Mouse (Mus musculus) lung, embryonic 16.5 days (tissue): ENCODE measurements around the gene Olfr1370. TPM values are rescaled to one million over a fixed set of nuclear protein-coding genes. Genes with fewer than 3 reads are reported as not detected.
"Not testable (repeated sequence)": the region's sequence is repeated elsewhere in the genome, so short reads cannot be mapped to it uniquely, and the experiment has no call there.

Experiments
- ATAC-seq: fragments of 200-750 bp; cut with Nextera tagmentation; 2 replicates; pipeline ENCODE4 v1.8.0; 2017; ENCODE audit warnings: low read depth, mild to moderate bottlenecking, moderate library complexity
- H3K27ac ChIP-seq: fragments of 300-500 bp; sonication (generic); 2 replicates; pipeline ENCODE4 v1.5.1; 2014; ENCODE audit warnings: mild to moderate bottlenecking, control low read depth, low read length
- H3K27me3 ChIP-seq: fragments of 300-500 bp; sonication (generic); 2 replicates; pipeline ENCODE4 v1.6.1; 2014; ENCODE audit warnings: low read depth, low read length, mixed read lengths; ENCODE audit not compliant: control insufficient read depth, insufficient read depth
- H3K36me3 ChIP-seq: fragments of 300-500 bp; sonication (generic); 2 replicates; pipeline ENCODE4 v1.6.1; 2014; ENCODE audit warnings: low read length; ENCODE audit not compliant: control insufficient read depth, insufficient read depth
- H3K4me1 ChIP-seq: fragments of 300-500 bp; sonication (generic); replicated peaks from 2 replicates; pipeline ENCODE4 v1.6.1; 2014; ENCODE audit warnings: low read length, mixed read lengths; ENCODE audit not compliant: control insufficient read depth, insufficient read depth
- H3K4me2 ChIP-seq: fragments of 300-500 bp; sonication (generic); 2 replicates; pipeline ENCODE4 v1.6.1; 2014; ENCODE audit warnings: low read depth, low read length, control low read depth
- H3K4me3 ChIP-seq: fragments of 300-500 bp; sonication (generic); 2 replicates; pipeline ENCODE4 v1.5.1; 2014; ENCODE audit warnings: mild to moderate bottlenecking, low read length, control low read depth
- H3K9ac ChIP-seq: fragments of 300-500 bp; sonication (generic); 2 replicates; pipeline ENCODE4 v1.6.1; 2014; ENCODE audit warnings: low read length, control low read depth
- H3K9me3 ChIP-seq: fragments of 300-500 bp; sonication (generic); 2 replicates; pipeline ENCODE4 v1.6.1; 2016; ENCODE audit warnings: low read length; ENCODE audit not compliant: control insufficient read depth
- WGBS: fragments of 180-500 bp; shearing (Covaris S2); extraction: QIAGEN DNeasy Blood & Tissue Kit; methylation state at CpG from one replicate; pipeline ENCODE4 v1.1.7; 2014; 5-methylcytosine and 5-hydroxymethylcytosine counted together
- polyA plus RNA-seq: library from polyadenylated mRNA; unstranded; fragments of >200 nt; fragmentation: Nextera tagmentation; extraction: Ambion mirVana; gene quantifications from 2 replicates; pipeline ENCODE4 v1.2.1, GENCODE M21; 2015

Olfr1370 gene
- not detected in 2 replicates for polyA plus RNA-seq

DNA sequence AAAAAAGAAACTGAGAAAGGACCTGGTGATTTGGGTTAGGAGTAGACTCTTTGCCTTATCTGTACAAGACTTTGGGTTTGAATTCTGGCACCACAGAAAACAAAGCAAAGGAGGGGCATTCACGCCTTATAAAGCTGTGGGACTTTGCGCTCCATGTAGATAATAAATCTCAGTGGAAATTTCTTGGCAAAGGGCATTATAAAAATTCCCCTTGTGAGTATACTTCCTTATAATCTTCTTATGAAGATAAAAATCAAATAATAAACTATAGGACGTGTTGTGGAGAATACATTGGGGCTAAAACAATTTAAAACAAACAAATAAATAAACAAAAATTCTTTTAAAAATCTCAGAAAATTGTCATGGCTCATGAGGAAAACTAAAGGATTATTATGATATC, at the start of gene Olfr1370:
Gene Olfr1370 (minus strand): TSS at position 101 of the 400 bp plus-strand sequence.
- no peak within 1 kb of the TSS for H3K9ac ChIP-seq
- ATAC-seq, result no peak
- H3K9me3 ChIP-seq, result no peaks in the 10 kb centered on the region
- H3K27me3 ChIP-seq, result no peaks in the 10 kb centered on the region
- H3K36me3 ChIP-seq, result no peaks in the 10 kb centered on the region
- WGBS, result 75% methylated on average over 3 of the region's 3 CpGs
- H3K4me3 ChIP-seq, result no peak within 1 kb of the TSS
- H3K4me2 ChIP-seq, result no peak within 1 kb of the TSS
- no peaks in the 10 kb centered on the region for H3K4me1 ChIP-seq
- no peak within 1 kb of the TSS for H3K27ac ChIP-seq

DNA sequence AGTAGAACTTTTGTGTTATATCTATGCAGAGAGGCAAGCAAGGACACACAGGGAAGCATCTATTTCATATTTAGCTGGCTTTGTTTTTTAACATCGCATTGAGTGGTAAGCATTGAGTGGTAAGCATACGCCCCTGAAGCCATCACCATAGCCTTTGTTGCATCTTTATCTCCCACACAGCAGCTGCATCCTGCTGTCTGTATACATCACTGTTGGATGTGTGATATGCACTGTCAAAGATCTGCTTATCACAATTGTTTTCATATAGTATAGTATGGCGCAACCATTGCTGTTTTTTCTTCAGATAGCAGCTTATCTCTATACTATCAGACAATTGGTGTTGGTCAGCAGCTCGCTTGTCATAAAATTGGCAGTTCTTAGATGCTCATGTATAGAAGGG, 39.4 kb upstream of the Olfr1370 start:
- no peak overlapping the region for H3K4me3 ChIP-seq
- no peak overlapping the region for H3K27ac ChIP-seq
- H3K4me1 ChIP-seq, result no peaks in the 10 kb centered on the region
- H3K9me3 ChIP-seq, result no peaks in the 10 kb centered on the region
- no peak for ATAC-seq
- no peak overlapping the region for H3K4me2 ChIP-seq
- H3K9ac ChIP-seq, result no peak overlapping the region
- H3K27me3 ChIP-seq, result no peaks in the 10 kb centered on the region
- H3K36me3 ChIP-seq, result no peaks in the 10 kb centered on the region
- WGBS, result 67% methylated on average over 4 of the region's 4 CpGs

DNA sequence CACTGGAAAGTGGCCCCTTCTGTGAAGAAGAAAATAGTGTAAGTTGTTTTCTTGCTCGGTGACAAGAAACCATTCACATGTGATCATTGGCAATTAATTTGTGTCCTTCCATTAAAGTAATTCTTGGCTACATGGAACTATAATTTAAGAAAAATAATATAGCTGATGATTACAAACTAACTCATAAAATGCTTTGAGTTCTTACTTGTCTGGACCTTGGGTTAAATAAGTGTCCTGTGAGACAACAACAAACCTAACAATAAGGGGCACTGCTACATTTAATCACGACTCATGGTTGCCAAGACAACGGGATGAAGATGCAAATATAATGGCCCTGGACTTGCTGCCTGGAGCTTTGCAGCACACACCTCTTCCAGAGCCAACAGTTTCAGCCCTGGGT, 36.4 kb upstream of the Olfr1370 start, which contains the start of gene Olfr1369-ps1:
Gene Olfr1369-ps1 (plus strand): TSS at position 301 of the 400 bp plus-strand sequence.
- H3K27ac ChIP-seq, H3K4me2 ChIP-seq, H3K9me3 ChIP-seq, H3K4me3 ChIP-seq, H3K9ac ChIP-seq, H3K27me3 ChIP-seq, ATAC-seq, H3K4me1 ChIP-seq, H3K36me3 ChIP-seq: not testable (repeated sequence)
- 76% methylated on average over 3 of the region's 3 CpGs for WGBS

DNA sequence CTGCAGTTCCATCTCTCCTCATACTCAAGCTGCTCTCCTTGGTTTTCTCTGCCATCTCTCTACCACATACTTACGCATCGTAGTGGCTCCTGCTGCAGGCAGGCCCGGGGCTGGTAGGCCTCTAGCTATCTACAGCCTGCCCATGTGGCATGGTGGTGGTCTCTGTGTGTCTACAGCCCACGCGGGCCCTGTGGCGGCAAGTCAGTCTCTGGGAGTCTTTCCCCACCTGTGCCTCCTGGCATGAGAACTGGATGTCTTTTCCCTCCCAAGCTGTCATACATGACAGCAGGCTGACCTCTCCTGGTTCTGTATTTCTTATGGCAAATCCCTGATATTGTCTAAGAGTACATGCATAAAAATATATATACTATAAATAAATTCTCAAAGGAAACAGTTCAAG, 35.7 kb upstream of the Olfr1370 start:
- Histone ChIP-seq H3K4me3 (no peak overlapping the region), H3K27me3 (no peaks in the 10 kb centered on the region), H3K9me3 (no peaks in the 10 kb centered on the region), H3K9ac (no peak overlapping the region), H3K27ac (no peak overlapping the region), H3K36me3 (no peaks in the 10 kb centered on the region), H3K4me1 (no peaks in the 10 kb centered on the region), H3K4me2 (no peak overlapping the region)
- WGBS, result 89% methylated on average over 6 of the region's 6 CpGs
- no peak for ATAC-seq

DNA sequence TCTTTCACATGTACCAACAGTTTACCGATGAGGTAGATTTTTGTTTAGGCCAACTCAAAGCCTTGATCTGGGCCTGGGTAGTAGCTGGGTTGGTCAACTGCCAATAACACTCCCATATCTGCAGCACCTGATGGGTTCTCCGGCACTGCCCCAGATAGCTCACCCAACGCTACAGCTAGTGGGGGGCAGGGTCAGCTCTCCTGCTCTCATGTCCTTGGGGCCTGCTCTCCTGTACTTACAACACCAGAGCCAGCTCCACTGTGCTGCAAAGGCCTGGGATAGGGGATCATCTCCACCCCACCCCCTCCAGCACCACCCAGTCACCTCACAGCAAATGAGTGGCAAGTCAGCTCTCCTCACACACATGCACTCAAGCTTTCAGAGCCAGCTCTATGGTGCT, 35.0 kb upstream of the Olfr1370 start:
- Histone ChIP-seq H3K36me3 (no peaks in the 10 kb centered on the region), H3K27ac (no peak overlapping the region), H3K4me1 (no peaks in the 10 kb centered on the region), H3K9me3 (no peaks in the 10 kb centered on the region), H3K27me3 (no peaks in the 10 kb centered on the region), H3K9ac (no peak overlapping the region), H3K4me2 (no peak overlapping the region), H3K4me3 (no peak overlapping the region)
- no peak for ATAC-seq
- 82% methylated on average over 3 of the region's 3 CpGs for WGBS

DNA sequence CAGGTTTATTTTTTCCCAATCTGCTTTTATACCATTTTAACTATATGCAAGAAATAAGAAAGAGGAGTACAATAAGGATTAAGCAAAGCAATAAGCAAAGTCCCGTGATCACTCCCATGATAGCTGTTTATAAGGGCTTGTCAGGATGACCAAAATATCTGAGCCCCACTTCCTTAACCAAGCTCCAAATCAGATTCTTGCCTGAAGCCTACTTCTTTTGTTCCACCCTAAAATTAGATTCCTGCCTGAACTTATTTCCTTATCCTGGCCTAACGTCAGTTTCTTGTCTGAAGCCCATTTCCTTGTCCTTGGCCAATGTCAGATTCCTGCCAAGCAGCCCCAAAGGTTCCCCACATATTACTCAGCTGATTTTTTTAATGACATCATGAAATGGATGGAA, 7.9 kb upstream of the Olfr1370 start:
- Histone ChIP-seq H3K4me1 (no peaks in the 10 kb centered on the region), H3K4me2 (no peak overlapping the region), H3K36me3 (no peaks in the 10 kb centered on the region), H3K27me3 (no peaks in the 10 kb centered on the region), H3K9ac (no peak overlapping the region), H3K9me3 (no peaks in the 10 kb centered on the region), H3K27ac (no peak overlapping the region), H3K4me3 (no peak overlapping the region)
- WGBS, result 54% methylated on average over 2 of the region's 2 CpGs
- ATAC-seq, result no peak

DNA sequence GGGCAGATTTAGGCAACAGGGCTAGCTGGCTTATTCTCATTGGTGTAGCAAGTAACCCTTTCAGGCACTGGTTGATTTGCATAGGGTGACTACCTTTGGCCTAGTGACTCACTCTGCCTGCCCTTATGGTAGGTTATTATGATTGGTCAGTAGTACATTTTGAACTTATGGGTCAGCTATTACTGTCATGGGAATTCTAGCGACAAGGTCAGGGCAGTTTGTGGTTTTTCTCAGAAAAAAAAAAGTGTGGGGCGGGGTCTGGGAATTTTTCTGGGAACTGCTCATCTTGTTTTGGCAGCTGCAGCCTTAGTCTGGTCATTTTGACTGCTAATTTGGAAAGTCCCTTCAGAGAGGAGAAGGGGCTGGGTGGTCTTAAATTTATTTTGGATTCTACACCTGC, 8.7 kb downstream of the Olfr1370 start:
- 86% methylated on average over 2 of the region's 2 CpGs for WGBS
- H3K4me1 ChIP-seq, result no peaks in the 10 kb centered on the region

DNA sequence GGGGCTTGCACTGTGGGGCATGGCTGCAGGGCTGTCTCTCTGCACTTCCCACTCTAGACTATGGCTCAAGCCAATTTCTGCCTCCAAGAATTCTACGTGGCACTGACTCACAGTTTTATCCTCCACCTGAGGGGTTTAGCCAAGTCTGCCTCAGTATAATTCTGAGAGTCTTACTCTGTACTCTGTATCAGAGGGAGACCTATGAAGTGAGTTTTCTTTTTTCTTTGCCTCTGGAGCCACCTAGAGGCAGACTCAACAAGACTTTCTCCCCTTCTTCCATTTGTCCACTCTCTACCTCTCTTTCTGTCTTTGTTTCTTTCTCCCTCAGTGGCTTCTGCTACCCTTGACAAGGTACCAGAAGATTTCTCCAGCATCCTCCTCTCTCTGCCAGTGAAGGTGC, 24.6 kb downstream of the Olfr1370 start:
- Histone ChIP-seq H3K9ac (no peak overlapping the region), H3K27ac (no peak overlapping the region), H3K4me3 (no peak overlapping the region), H3K27me3 (no peaks in the 10 kb centered on the region), H3K4me2 (no peak overlapping the region), H3K4me1 (no peaks in the 10 kb centered on the region), H3K36me3 (no peaks in the 10 kb centered on the region), H3K9me3 (no peaks in the 10 kb centered on the region)
- ATAC-seq, result no peak
- 57% methylated on average over 1 of the region's 1 CpGs for WGBS

More for the DNA sequence above, 8.7 kb downstream of the Olfr1370 start:
- Histone ChIP-seq H3K27me3 (no peaks in the 10 kb centered on the region), H3K27ac (no peak overlapping the region), H3K36me3 (no peaks in the 10 kb centered on the region), H3K9me3 (no peaks in the 10 kb centered on the region), H3K4me3 (no peak overlapping the region), H3K4me2 (no peak overlapping the region), H3K9ac (no peak overlapping the region)
- no peak for ATAC-seq

DNA sequence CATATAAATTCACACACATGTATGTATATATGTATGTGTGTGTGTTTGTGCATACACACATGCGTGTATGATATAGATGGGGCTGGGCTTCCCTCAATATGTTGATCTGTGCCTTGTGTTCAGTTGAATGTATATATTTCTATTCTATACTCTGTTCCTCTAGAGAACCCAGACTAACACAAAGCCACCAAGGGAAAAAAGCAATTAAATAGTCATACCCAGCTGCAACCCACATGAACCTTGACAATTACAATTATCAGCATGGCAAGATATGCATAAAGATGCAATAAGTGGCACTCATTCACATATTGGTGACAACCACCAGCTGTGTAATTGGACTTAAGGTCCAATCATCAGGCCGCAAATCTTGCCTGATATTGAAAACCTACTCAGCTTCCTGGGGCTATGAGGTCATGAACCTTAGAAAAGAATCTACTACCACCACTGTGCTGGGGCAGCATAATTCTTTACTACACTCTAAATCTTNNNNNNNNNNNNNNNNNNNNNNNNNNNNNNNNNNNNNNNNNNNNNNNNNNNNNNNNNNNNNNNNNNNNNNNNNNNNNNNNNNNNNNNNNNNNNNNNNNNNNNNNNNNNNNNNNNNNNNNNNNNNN, 34.1 kb downstream of the Olfr1370 start:
- 87% methylated on average over 2 of the region's 2 CpGs for WGBS
- Histone ChIP-seq H3K4me1 (no peaks in the 10 kb centered on the region), H3K4me2 (no peak overlapping the region), H3K27ac (no peak overlapping the region), H3K27me3 (no peaks in the 10 kb centered on the region), H3K9ac (no peak overlapping the region), H3K9me3 (no peaks in the 10 kb centered on the region), H3K36me3 (no peaks in the 10 kb centered on the region), H3K4me3 (no peak overlapping the region)
- no peak for ATAC-seq

DNA sequence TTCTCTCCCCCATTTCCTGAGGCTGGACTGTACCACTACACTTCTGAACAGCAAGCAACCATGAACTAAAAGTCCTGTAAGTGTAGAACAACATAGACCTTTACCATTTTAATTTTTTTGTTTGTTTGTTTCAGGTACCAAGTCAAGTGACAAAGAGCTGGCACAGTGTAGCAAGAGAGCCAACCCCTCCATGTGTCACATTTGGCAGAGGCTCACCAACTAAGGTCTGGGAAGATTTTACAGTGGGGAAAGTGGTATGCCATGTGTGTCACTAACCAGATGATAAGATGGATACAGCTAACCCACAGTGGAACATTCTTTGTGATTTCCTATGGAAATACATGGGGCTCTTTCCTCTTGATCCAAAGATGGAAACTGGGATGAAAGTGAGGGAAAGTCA, 38.8 kb downstream of the Olfr1370 start:
- Histone ChIP-seq H3K4me2 (no peak overlapping the region), H3K9me3 (no peaks in the 10 kb centered on the region), H3K4me1 (no peaks in the 10 kb centered on the region), H3K4me3 (no peak overlapping the region), H3K9ac (no peak overlapping the region), H3K27ac (no peak overlapping the region), H3K36me3 (no peaks in the 10 kb centered on the region), H3K27me3 (no peaks in the 10 kb centered on the region)
- no peak for ATAC-seq
